Mouse (Mus musculus): ENCODE data around the gene Cxcl5. TPM values are rescaled to one million over a fixed set of nuclear protein-coding genes. Genes with fewer than 3 reads are reported as not detected.

The Cxcl5 gene
- polyA plus RNA-seq, 1 experiment from 2014 or later: 0.07 TPM

- H3K4me3 ChIP-seq (replicated peaks; ENCODE audit: low read depth, low read length): no peak overlapping the region
- H3K36me3 ChIP-seq (ENCODE audit: insufficient read depth, low read length): no peaks in the 10 kb centered on the region
- H3K9me3 ChIP-seq (replicated peaks; ENCODE audit: low read length): no peaks in the 10 kb centered on the region
- H3K27ac ChIP-seq: no peak overlapping the region
- DNase-seq (ENCODE audit: low spot score): no peak
- TF ChIP-seq CTCF (IDR thresholded peaks at IDR 0.05; ENCODE audit: low read depth): no peak
- no peak overlapping the region for H3K9ac ChIP-seq (ENCODE audit: low read depth, low read length)
- H3K4me2 ChIP-seq (ENCODE audit: low read length): no peak overlapping the region
- no peaks in the 10 kb centered on the region for H3K27me3 ChIP-seq (ENCODE audit: insufficient read depth, low read length)
- WGBS: 36% methylated on average over 4 of the region's 4 CpGs
- no peak for ATAC-seq (replicated peaks; ENCODE audit: low FRiP score, low read depth)
- no peaks in the 10 kb centered on the region for H3K4me1 ChIP-seq (replicated peaks; ENCODE audit: insufficient read depth, low read length)
Observed at GRCm38 (mm10) chr5:90742029-90742428, 17.1 kb upstream of the Cxcl5 start.

GRCm38 (mm10) chr5:90753934-90754333, 5.2 kb upstream of the Cxcl5 start:
- no peak overlapping the region for H3K9ac ChIP-seq (ENCODE audit: low read depth, low read length)
- DNase-seq (ENCODE audit: low spot score): no peak
- H3K4me3 ChIP-seq (replicated peaks; ENCODE audit: low read depth, low read length): no peak overlapping the region
- H3K27ac ChIP-seq: no peak overlapping the region
- H3K4me1 ChIP-seq (replicated peaks; ENCODE audit: insufficient read depth, low read length): 0 out of 2 replicates have a peak, but pooled peaks cover 7% of the 10 kb centered on the region
- H3K27me3 ChIP-seq (ENCODE audit: insufficient read depth, low read length): peaks cover under 1% of the 10 kb centered on the region; the same call in 1 of the 2 replicates
- no peaks in the 10 kb centered on the region for H3K36me3 ChIP-seq (ENCODE audit: insufficient read depth, low read length)
- H3K9me3 ChIP-seq (replicated peaks; ENCODE audit: low read length): no peaks in the 10 kb centered on the region
- 95% methylated on average over 1 of the region's 1 CpGs for WGBS
- no peak for ATAC-seq (replicated peaks; ENCODE audit: low FRiP score, low read depth)
- no peak overlapping the region for H3K4me2 ChIP-seq (ENCODE audit: low read length)
- TF ChIP-seq CTCF (IDR thresholded peaks at IDR 0.05; ENCODE audit: low read depth): no peak

GRCm38 (mm10) chr5:90758020-90758605, 1.0 kb upstream of the Cxcl5 start:
- Histone ChIP-seq H3K36me3 (ENCODE audit: insufficient read depth, low read length) (no peaks in the 10 kb centered on the region), H3K27me3 (ENCODE audit: insufficient read depth, low read length) (peaks cover 6% of the 10 kb centered on the region), H3K4me1 (replicated peaks; ENCODE audit: insufficient read depth, low read length) (peaks cover 12% of the 10 kb centered on the region; the same call in 1 of the 2 replicates), H3K9me3 (replicated peaks; ENCODE audit: low read length) (no peaks in the 10 kb centered on the region), H3K4me2 (ENCODE audit: low read length) (no peak overlapping the region), H3K4me3 (replicated peaks; ENCODE audit: low read depth, low read length) (no peak overlapping the region), H3K9ac (ENCODE audit: low read depth, low read length) (no peak overlapping the region), H3K27ac (no peak overlapping the region)
- WGBS: 50% methylated on average over 5 of the region's 5 CpGs
- ATAC-seq (replicated peaks; ENCODE audit: low FRiP score, low read depth) (peak; percentile 49; the same call in 1 of the 2 replicates), DNase-seq (ENCODE audit: low spot score) (peak; percentile 66)
- TF ChIP-seq CTCF (IDR thresholded peaks at IDR 0.05; ENCODE audit: low read depth): no peak

- Histone ChIP-seq H3K27ac (no peak overlapping the region), H3K4me2 (ENCODE audit: low read length) (no peak overlapping the region), H3K9me3 (replicated peaks; ENCODE audit: low read length) (no peaks in the 10 kb centered on the region), H3K4me1 (replicated peaks; ENCODE audit: insufficient read depth, low read length) (peaks cover 12% of the 10 kb centered on the region; the same call in 1 of the 2 replicates), H3K36me3 (ENCODE audit: insufficient read depth, low read length) (no peaks in the 10 kb centered on the region), H3K9ac (ENCODE audit: low read depth, low read length) (no peak overlapping the region), H3K4me3 (replicated peaks; ENCODE audit: low read depth, low read length) (no peak overlapping the region), H3K27me3 (ENCODE audit: insufficient read depth, low read length) (peaks cover 6% of the 10 kb centered on the region)
- DNase-seq (ENCODE audit: low spot score) (no peak), ATAC-seq (replicated peaks; ENCODE audit: low FRiP score, low read depth) (no peak)
- WGBS: 59% methylated on average over 4 of the region's 4 CpGs
- TF ChIP-seq CTCF (IDR thresholded peaks at IDR 0.05; ENCODE audit: low read depth): no peak
Observed at GRCm38 (mm10) chr5:90760303-90760702, 1.1 kb downstream of the Cxcl5 start.

- H3K4me3 ChIP-seq (replicated peaks; ENCODE audit: low read depth, low read length): no peak overlapping the region
Observed at GRCm38 (mm10) chr5:90760844-90761243, 1.7 kb downstream of the Cxcl5 start.

GRCm38 (mm10) chr5:90761834-90762233, 2.7 kb downstream of the Cxcl5 start:
- Histone ChIP-seq H3K9me3 (replicated peaks; ENCODE audit: low read length) (no peaks in the 10 kb centered on the region), H3K36me3 (ENCODE audit: insufficient read depth, low read length) (no peaks in the 10 kb centered on the region), H3K4me1 (replicated peaks; ENCODE audit: insufficient read depth, low read length) (peaks cover 12% of the 10 kb centered on the region; the same call in 1 of the 2 replicates), H3K27ac (no peak overlapping the region), H3K4me2 (ENCODE audit: low read length) (no peak overlapping the region), H3K27me3 (ENCODE audit: insufficient read depth, low read length) (peaks cover 6% of the 10 kb centered on the region), H3K9ac (ENCODE audit: low read depth, low read length) (no peak overlapping the region), H3K4me3 (replicated peaks; ENCODE audit: low read depth, low read length) (no peak overlapping the region)
- ATAC-seq (replicated peaks; ENCODE audit: low FRiP score, low read depth) (no peak), DNase-seq (ENCODE audit: low spot score) (no peak)
- WGBS: 82% methylated on average over 3 of the region's 3 CpGs
- TF ChIP-seq CTCF (IDR thresholded peaks at IDR 0.05; ENCODE audit: low read depth): no peak

More at GRCm38 (mm10) chr5:90760844-90761243, 1.7 kb downstream of the Cxcl5 start:
- peaks cover 6% of the 10 kb centered on the region for H3K27me3 ChIP-seq (ENCODE audit: insufficient read depth, low read length)
- H3K27ac ChIP-seq: no peak overlapping the region
- WGBS: 90% methylated on average over 2 of the region's 2 CpGs
- TF ChIP-seq CTCF (IDR thresholded peaks at IDR 0.05; ENCODE audit: low read depth): no peak
- H3K36me3 ChIP-seq (ENCODE audit: insufficient read depth, low read length): no peaks in the 10 kb centered on the region
- no peak overlapping the region for H3K9ac ChIP-seq (ENCODE audit: low read depth, low read length)
- no peaks in the 10 kb centered on the region for H3K9me3 ChIP-seq (replicated peaks; ENCODE audit: low read length)
- no peak for ATAC-seq (replicated peaks; ENCODE audit: low FRiP score, low read depth)
- H3K4me2 ChIP-seq (ENCODE audit: low read length): no peak overlapping the region
- peaks cover 12% of the 10 kb centered on the region; the same call in 1 of the 2 replicates for H3K4me1 ChIP-seq (replicated peaks; ENCODE audit: insufficient read depth, low read length)
- no peak for DNase-seq (ENCODE audit: low spot score)
